Mouse (Mus musculus): Measurements from ENCODE around the gene Atp9a. TPM values are rescaled to one million over a fixed set of nuclear protein-coding genes. Genes with fewer than 3 reads are reported as not detected.

The Atp9a gene
- polyA plus RNA-seq, 1 experiment from 2014 or later = 11.4 TPM

GRCm38 (mm10) chr2:168766538-168767361, 24.5 kb upstream of the Atp9a start:
- Histone ChIP-seq H3K36me3 (ENCODE audit: control insufficient read depth, insufficient read depth) (no peaks in the 10 kb centered on the region), H3K4me3 (ENCODE audit: low read length) (peak overlapping the region; percentile 64), H3K9ac (ENCODE audit: low read length) (peak overlapping the region; percentile 76), H3K27me3 (ENCODE audit: control insufficient read depth, insufficient read depth, low read length) (peaks cover 65% of the 10 kb centered on the region), H3K27ac (ENCODE audit: low read length) (peak overlapping the region; percentile 77), H3K4me1 (ENCODE audit: control insufficient read depth, insufficient read depth, low read length) (peaks cover 8% of the 10 kb centered on the region; the same call in 1 of the 2 replicates), H3K4me2 (ENCODE audit: low read depth, low read length) (peak overlapping the region; percentile 86), H3K9me3 (replicated peaks; ENCODE audit: control insufficient read depth, low read length) (no peaks in the 10 kb centered on the region)
- 2% methylated on average over 52 of the region's 52 CpGs for WGBS
- peak; percentile 75 for ATAC-seq (replicated peaks; ENCODE audit: extremely low read depth, insufficient read depth, low FRiP score)

GRCm38 (mm10) chr2:168765696-168766537, 23.7 kb upstream of the Atp9a start:
- H3K4me1 ChIP-seq (ENCODE audit: control insufficient read depth, insufficient read depth, low read length) = peaks cover 8% of the 10 kb centered on the region; the same call in 1 of the 2 replicates
- peak overlapping the region; percentile 64 for H3K4me3 ChIP-seq (ENCODE audit: low read length)
- under 1% methylated on average over 65 of the region's 65 CpGs for WGBS
- H3K4me2 ChIP-seq (ENCODE audit: low read depth, low read length) = peak overlapping the region; percentile 86
- peak; percentile 45 for ATAC-seq (replicated peaks; ENCODE audit: extremely low read depth, insufficient read depth, low FRiP score)
- H3K9me3 ChIP-seq (replicated peaks; ENCODE audit: control insufficient read depth, low read length) = no peaks in the 10 kb centered on the region
- H3K27me3 ChIP-seq (ENCODE audit: control insufficient read depth, insufficient read depth, low read length) = peaks cover 67% of the 10 kb centered on the region
- peak overlapping the region; percentile 76 for H3K9ac ChIP-seq (ENCODE audit: low read length)
- peak overlapping the region; percentile 77 for H3K27ac ChIP-seq (ENCODE audit: low read length)
- H3K36me3 ChIP-seq (ENCODE audit: control insufficient read depth, insufficient read depth) = no peaks in the 10 kb centered on the region

- ATAC-seq (replicated peaks; ENCODE audit: extremely low read depth, insufficient read depth, low FRiP score) = peak; percentile 63
- under 1% methylated on average over 32 of the region's 32 CpGs for WGBS
- peaks cover 65% of the 10 kb centered on the region for H3K27me3 ChIP-seq (ENCODE audit: control insufficient read depth, insufficient read depth, low read length)
Measured at GRCm38 (mm10) chr2:168765065-168765681, 23.0 kb upstream of the Atp9a start.

GRCm38 (mm10) chr2:168764460-168764867, 22.3 kb upstream of the Atp9a start:
- Histone ChIP-seq H3K36me3 (ENCODE audit: control insufficient read depth, insufficient read depth) (no peaks in the 10 kb centered on the region), H3K27ac (ENCODE audit: low read length) (no peak overlapping the region), H3K4me3 (ENCODE audit: low read length) (no peak overlapping the region), H3K4me1 (ENCODE audit: control insufficient read depth, insufficient read depth, low read length) (peaks cover 8% of the 10 kb centered on the region; the same call in 1 of the 2 replicates), H3K4me2 (ENCODE audit: low read depth, low read length) (no peak overlapping the region), H3K9ac (ENCODE audit: low read length) (no peak overlapping the region), H3K27me3 (ENCODE audit: control insufficient read depth, insufficient read depth, low read length) (peaks cover 59% of the 10 kb centered on the region), H3K9me3 (replicated peaks; ENCODE audit: control insufficient read depth, low read length) (no peaks in the 10 kb centered on the region)
- no peak for ATAC-seq (replicated peaks; ENCODE audit: extremely low read depth, insufficient read depth, low FRiP score)
- WGBS = 35% methylated on average over 9 of the region's 9 CpGs

More at GRCm38 (mm10) chr2:168765065-168765681, 23.0 kb upstream of the Atp9a start:
- Histone ChIP-seq H3K9ac (ENCODE audit: low read length) (peak overlapping the region; percentile 76), H3K9me3 (replicated peaks; ENCODE audit: control insufficient read depth, low read length) (no peaks in the 10 kb centered on the region), H3K36me3 (ENCODE audit: control insufficient read depth, insufficient read depth) (no peaks in the 10 kb centered on the region), H3K4me2 (ENCODE audit: low read depth, low read length) (peak overlapping the region; percentile 86), H3K4me1 (ENCODE audit: control insufficient read depth, insufficient read depth, low read length) (peaks cover 8% of the 10 kb centered on the region; the same call in 1 of the 2 replicates), H3K4me3 (ENCODE audit: low read length) (peak overlapping the region; percentile 64), H3K27ac (ENCODE audit: low read length) (peak overlapping the region; percentile 77)

- Histone ChIP-seq H3K9ac (ENCODE audit: low read length) (no peak overlapping the region), H3K4me1 (ENCODE audit: control insufficient read depth, insufficient read depth, low read length) (peaks cover 8% of the 10 kb centered on the region; the same call in 1 of the 2 replicates), H3K36me3 (ENCODE audit: control insufficient read depth, insufficient read depth) (no peaks in the 10 kb centered on the region), H3K9me3 (replicated peaks; ENCODE audit: control insufficient read depth, low read length) (no peaks in the 10 kb centered on the region), H3K27me3 (ENCODE audit: control insufficient read depth, insufficient read depth, low read length) (peaks cover 54% of the 10 kb centered on the region), H3K4me2 (ENCODE audit: low read depth, low read length) (no peak overlapping the region), H3K4me3 (ENCODE audit: low read length) (no peak overlapping the region), H3K27ac (ENCODE audit: low read length) (no peak overlapping the region)
- 28% methylated on average over 7 of the region's 7 CpGs for WGBS
- ATAC-seq (replicated peaks; ENCODE audit: extremely low read depth, insufficient read depth, low FRiP score) = no peak
Measured at GRCm38 (mm10) chr2:168763785-168764184, 21.6 kb upstream of the Atp9a start.

- Histone ChIP-seq H3K4me3 (ENCODE audit: low read length) (no peak overlapping the region), H3K36me3 (ENCODE audit: control insufficient read depth, insufficient read depth) (no peaks in the 10 kb centered on the region), H3K9me3 (replicated peaks; ENCODE audit: control insufficient read depth, low read length) (no peaks in the 10 kb centered on the region), H3K27ac (ENCODE audit: low read length) (no peak overlapping the region), H3K4me1 (ENCODE audit: control insufficient read depth, insufficient read depth, low read length) (peaks cover 8% of the 10 kb centered on the region; the same call in 1 of the 2 replicates), H3K4me2 (ENCODE audit: low read depth, low read length) (no peak overlapping the region; the same call in 1 of the 2 replicates), H3K9ac (ENCODE audit: low read length) (peak overlapping the region; percentile 3; the same call in 1 of the 2 replicates), H3K27me3 (ENCODE audit: control insufficient read depth, insufficient read depth, low read length) (peaks cover 48% of the 10 kb centered on the region)
- no peak for ATAC-seq (replicated peaks; ENCODE audit: extremely low read depth, insufficient read depth, low FRiP score)
- WGBS = 18% methylated on average over 12 of the region's 12 CpGs
Measured at GRCm38 (mm10) chr2:168762411-168762815, 20.2 kb upstream of the Atp9a start.

- Histone ChIP-seq H3K36me3 (ENCODE audit: control insufficient read depth, insufficient read depth) (no peaks in the 10 kb centered on the region), H3K27me3 (ENCODE audit: control insufficient read depth, insufficient read depth, low read length) (peaks cover 46% of the 10 kb centered on the region), H3K9ac (ENCODE audit: low read length) (peak overlapping the region; percentile 3; the same call in 1 of the 2 replicates), H3K9me3 (replicated peaks; ENCODE audit: control insufficient read depth, low read length) (no peaks in the 10 kb centered on the region), H3K4me3 (ENCODE audit: low read length) (no peak overlapping the region), H3K4me2 (ENCODE audit: low read depth, low read length) (no peak overlapping the region; the same call in 1 of the 2 replicates), H3K4me1 (ENCODE audit: control insufficient read depth, insufficient read depth, low read length) (peaks cover 8% of the 10 kb centered on the region; the same call in 1 of the 2 replicates), H3K27ac (ENCODE audit: low read length) (no peak overlapping the region)
- no peak for ATAC-seq (replicated peaks; ENCODE audit: extremely low read depth, insufficient read depth, low FRiP score)
- WGBS = 33% methylated on average over 4 of the region's 4 CpGs
Measured at GRCm38 (mm10) chr2:168761954-168762353, 19.7 kb upstream of the Atp9a start.

- no peak overlapping the region for H3K4me2 ChIP-seq (ENCODE audit: low read depth, low read length)
- H3K27ac ChIP-seq (ENCODE audit: low read length) = no peak overlapping the region
- peaks cover 5% of the 10 kb centered on the region; the same call in 1 of the 2 replicates for H3K4me1 ChIP-seq (ENCODE audit: control insufficient read depth, insufficient read depth, low read length)
- H3K4me3 ChIP-seq (ENCODE audit: low read length) = no peak overlapping the region
- ATAC-seq (replicated peaks; ENCODE audit: extremely low read depth, insufficient read depth, low FRiP score) = no peak
- H3K9me3 ChIP-seq (replicated peaks; ENCODE audit: control insufficient read depth, low read length) = no peaks in the 10 kb centered on the region
- no peak overlapping the region for H3K9ac ChIP-seq (ENCODE audit: low read length)
- peaks cover 40% of the 10 kb centered on the region for H3K27me3 ChIP-seq (ENCODE audit: control insufficient read depth, insufficient read depth, low read length)
- no peaks in the 10 kb centered on the region for H3K36me3 ChIP-seq (ENCODE audit: control insufficient read depth, insufficient read depth)
- WGBS = 71% methylated on average over 9 of the region's 9 CpGs
Measured at GRCm38 (mm10) chr2:168761141-168761540, 18.9 kb upstream of the Atp9a start.
